In genomic region chr19:38332820-38333219, GRCm38 (mm10) we compare ENCODE assay signal across 19 mouse cellular contexts.
"Had no signal": no experiment of that assay in that cellular context is flagged by ENCODE, and none has a peak within 500 bp of the region (broad histone marks: within the 10 kb centered on the region; RNA-seq: fewer than 3 reads in every experiment).

No protein-coding gene starts in this region.

- H3K9me3 ChIP-seq: heart, embryonic 13.5 days; heart, embryonic 15.5 days; hindbrain, embryonic 10.5 days; hindbrain, embryonic 12.5 days; intestine, embryonic 15.5 days; limb, embryonic 10.5 days; limb, embryonic 12.5 days; liver, embryonic 13.5 days had no signal

- H3K36me3 ChIP-seq: heart, embryonic 13.5 days; heart, embryonic 15.5 days; hindbrain, embryonic 10.5 days; hindbrain, embryonic 12.5 days; intestine, embryonic 15.5 days; limb, embryonic 10.5 days; limb, embryonic 12.5 days; liver, embryonic 13.5 days had no signal

- H3K27ac ChIP-seq: heart, adult 2 months; heart, embryonic 13.5 days; heart, embryonic 15.5 days; hindbrain, embryonic 10.5 days; hindbrain, embryonic 12.5 days; hindbrain, embryonic 14.5 days; intestine, embryonic 15.5 days; left cerebral cortex, adult 2 months; limb, embryonic 10.5 days; limb, embryonic 12.5 days; liver, embryonic 13.5 days had no signal

- DNase-seq: gastrocnemius, postnatal 14 days; gastrocnemius, postnatal 36 days; kidney, adult 18-20 months; kidney, adult 8-10 months; kidney, postnatal 10 days; kidney, postnatal 25 days; kidney, postnatal 4 days; liver; liver, embryonic 13.5 days had no signal

- H3K9ac ChIP-seq: heart, embryonic 13.5 days; heart, embryonic 15.5 days; hindbrain, embryonic 12.5 days; hindbrain, embryonic 14.5 days; intestine, embryonic 15.5 days; limb, embryonic 12.5 days; liver, embryonic 13.5 days had no signal

- H3K4me3 ChIP-seq: heart, adult 2 months; heart, embryonic 13.5 days; heart, embryonic 15.5 days; hindbrain, embryonic 10.5 days; hindbrain, embryonic 12.5 days; intestine, embryonic 15.5 days; left cerebral cortex, adult 2 months; limb, embryonic 10.5 days; limb, embryonic 12.5 days; liver, embryonic 13.5 days had no signal

- H3K4me1 ChIP-seq: heart, embryonic 15.5 days; hindbrain, embryonic 10.5 days; hindbrain, embryonic 12.5 days; intestine, embryonic 15.5 days; limb, embryonic 10.5 days; limb, embryonic 12.5 days; liver, embryonic 13.5 days had no signal
